Mouse (Mus musculus) right cerebral cortex, postnatal 4 days (tissue): ENCODE data around the gene Gstm4.
A peak's percentile ranks its signal among the peaks of the same experiment; 100 is the strongest.
"Not testable (repeated sequence)": the region's sequence is repeated elsewhere in the genome, so short reads cannot be mapped to it uniquely, and the experiment has no call there.

Experiments used
- DNase-seq: peaks from one replicate; pipeline ENCODE4 v3.0.0-alpha.2; 2022

The Gstm4 gene

DNA sequence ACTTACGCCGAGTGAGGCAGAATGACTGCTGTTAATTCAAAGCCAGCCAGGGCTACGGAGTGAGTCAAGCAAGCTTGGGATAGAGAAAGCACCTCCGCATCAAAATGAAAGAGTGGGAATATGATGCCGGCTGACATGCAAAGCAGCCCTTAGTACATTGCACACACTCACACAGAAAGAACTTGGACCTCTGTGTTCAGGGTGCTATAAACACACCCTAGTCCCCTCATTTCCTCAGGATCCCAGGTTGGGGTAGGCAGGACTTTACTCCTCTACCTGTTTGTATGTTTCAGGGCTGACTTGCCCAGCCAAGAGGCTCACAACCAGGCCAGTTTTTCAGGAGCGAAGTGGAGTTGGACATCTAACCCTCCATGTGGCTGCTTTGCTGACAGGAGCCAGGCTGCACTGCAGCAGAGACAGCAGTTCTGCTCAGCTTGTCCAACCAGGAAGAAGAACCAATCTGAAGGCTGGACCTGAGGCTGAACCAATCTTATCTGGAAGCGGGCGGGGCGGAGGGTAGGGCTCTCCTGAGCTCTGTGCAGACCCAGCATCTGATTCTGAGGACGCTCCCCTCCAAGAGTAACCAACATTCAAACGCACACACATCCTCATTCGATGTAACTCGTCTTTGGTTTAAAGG, 24.7 kb upstream of the Gstm4 start:
- no peak for DNase-seq

DNA sequence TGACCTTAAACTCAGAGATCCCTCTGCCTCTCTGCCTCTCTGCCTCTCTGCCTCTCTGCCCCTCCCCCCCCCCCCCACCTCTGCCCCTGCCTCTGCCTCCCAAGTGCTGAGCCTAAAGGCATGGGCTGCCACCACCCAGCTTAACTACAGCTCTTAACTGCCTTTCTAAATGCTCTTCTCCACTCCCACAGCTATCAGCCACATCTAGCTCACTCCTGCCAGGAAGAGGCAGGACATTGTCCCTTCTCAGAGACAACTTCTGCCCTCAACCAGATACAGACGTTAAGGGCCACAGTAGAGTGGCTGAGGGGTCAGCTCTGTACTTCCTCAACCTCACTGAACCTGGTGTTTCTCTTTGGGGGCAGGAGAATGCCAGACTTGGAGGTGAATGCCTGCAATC, 24.1 kb upstream of the Gstm4 start:
- DNase-seq, result no peak

DNA sequence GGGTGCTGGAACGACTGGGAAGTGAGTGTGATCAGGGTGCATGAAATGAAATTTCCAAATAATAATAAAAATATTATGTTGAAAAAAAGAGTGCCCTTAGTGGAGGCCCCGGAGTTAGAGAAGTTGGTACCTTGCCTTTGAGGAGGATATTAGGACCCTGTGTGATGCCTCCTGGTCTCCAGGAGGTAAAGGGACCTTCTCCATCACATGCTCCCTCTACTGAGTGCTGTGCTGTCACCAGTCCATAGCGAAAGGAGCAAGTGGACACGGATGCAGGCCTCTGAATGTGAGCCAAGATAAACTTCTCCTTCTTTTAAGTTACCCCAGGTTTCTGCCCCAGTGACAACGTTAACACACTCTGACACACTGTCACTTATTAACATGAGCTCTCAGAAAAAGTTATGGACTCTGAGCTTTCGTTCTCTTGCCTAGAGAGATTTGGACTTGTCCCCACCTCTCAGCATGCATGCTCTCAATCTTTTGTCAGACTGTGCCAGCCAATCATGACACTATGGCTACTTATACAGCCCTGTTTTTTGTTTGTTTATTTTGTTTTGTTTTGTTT, 22.8 kb upstream of the Gstm4 start:
- no peak for DNase-seq

DNA sequence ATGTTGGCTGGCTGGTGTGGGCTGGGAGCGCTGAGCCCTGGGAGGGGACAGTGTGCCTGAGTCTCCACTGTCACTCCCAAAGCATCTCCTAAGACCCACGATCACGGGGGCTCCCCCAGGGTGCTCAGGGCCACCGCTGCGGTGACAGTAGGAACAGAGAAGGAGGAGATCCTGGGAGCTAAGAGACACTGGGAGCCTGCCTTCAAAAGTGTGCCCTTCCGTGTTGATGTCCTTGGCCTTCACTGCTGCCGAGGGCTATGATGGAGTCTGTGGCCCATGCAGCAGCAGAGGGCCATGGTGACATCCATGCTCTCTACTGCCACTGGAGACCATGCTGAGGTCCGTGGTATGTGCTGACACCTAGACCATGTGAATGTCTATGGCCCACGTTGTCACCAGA, 20.9 kb upstream of the Gstm4 start:
- DNase-seq, result no peak

DNA sequence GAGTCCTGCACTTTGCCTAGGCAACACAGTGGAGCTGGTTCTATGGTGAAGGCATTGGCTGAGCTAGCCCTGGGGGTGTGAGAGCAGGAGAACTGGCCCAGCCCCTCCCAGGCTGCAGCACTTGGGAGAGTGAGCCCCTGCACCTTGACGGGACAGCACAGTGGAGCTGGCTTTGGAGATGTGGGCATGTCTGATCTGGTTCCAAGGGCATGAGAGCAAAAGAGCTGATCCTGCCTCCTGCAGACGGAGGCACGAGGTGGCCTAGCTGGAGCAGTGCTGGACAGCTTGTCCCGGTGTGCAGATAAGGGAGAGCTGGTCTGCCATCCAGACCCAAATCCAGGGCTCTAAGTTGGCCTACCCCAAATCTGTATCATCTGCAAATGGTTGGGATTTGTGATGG, 20.0 kb upstream of the Gstm4 start:
- DNase-seq, result no peak

DNA sequence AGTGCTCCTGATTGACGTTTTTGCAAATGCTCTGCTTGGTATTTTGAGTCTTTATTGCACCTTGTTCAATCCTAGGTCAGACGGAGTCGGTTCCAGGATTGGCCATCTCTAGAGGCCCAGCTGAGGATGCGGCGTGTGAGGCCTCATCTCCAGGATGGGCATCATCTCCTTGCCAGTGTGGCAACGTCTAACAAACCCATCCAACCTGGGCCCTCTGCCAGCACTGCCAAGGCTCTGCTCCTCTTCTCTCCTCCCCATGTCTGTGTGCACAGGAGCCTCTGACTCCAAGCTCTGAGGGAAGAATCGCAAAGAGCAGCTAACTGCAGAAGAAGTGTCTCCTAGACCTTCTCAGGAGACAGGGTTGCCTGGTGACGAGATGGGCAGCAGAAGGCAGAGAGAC, 18.0 kb upstream of the Gstm4 start:
- no peak for DNase-seq

DNA sequence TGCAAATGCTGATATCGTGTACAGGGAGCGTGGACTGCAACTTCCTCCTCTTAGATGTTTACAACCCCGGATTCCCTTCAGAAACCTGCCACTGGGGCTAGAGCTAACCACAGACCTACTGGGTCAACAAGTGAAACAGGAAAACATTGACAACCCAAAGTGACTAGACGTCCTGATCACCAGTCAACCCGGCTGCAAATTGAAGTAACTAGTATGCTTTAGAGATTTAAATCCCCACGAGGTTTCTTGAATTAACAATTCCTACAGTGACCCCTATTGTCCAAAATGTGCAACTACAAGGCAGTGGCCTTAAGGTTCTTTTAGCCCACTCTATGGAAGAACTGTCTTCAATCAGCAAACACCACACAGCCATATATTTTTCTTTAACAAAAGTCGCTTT, 16.7 kb upstream of the Gstm4 start:
- DNase-seq, result peak; percentile 52

DNA sequence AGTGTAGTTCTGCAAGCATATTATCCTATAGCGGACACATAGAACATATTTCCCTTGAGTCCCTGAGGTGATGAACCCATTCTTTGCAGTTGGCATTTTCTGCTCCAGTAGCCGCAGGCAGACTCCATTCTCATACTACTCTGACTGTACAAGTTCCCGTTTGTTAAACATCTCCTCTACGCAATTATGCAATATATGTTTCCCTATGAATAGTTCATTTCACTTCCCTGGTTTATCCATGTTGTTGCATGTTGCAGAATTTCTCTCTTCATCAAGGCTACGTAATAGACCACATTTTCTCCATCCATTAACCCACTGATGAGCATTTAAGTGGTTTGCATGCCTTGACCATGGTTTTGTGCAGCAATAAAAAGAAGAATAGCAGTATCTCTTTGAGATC, 5.8 kb upstream of the Gstm4 start:
- no peak for DNase-seq

DNA sequence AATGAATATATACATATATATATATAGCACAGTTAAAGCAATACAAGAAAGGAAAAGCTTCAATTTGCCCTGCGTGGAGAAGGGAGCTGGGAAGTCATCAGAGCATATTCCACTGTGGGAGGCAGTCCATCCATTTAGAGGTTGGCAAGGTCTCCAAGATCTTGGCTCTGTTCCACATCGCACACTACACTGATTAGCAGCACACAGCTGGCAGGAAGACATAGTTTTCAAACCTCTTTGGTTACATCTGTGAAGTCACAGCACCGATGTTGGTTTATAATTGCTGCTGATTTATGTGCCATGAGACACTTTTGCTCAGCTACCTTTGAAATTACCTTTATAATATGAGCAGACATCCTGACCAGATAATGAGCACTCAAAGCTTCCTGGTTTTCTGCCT, 3.6 kb upstream of the Gstm4 start:
- no peak for DNase-seq

DNA sequence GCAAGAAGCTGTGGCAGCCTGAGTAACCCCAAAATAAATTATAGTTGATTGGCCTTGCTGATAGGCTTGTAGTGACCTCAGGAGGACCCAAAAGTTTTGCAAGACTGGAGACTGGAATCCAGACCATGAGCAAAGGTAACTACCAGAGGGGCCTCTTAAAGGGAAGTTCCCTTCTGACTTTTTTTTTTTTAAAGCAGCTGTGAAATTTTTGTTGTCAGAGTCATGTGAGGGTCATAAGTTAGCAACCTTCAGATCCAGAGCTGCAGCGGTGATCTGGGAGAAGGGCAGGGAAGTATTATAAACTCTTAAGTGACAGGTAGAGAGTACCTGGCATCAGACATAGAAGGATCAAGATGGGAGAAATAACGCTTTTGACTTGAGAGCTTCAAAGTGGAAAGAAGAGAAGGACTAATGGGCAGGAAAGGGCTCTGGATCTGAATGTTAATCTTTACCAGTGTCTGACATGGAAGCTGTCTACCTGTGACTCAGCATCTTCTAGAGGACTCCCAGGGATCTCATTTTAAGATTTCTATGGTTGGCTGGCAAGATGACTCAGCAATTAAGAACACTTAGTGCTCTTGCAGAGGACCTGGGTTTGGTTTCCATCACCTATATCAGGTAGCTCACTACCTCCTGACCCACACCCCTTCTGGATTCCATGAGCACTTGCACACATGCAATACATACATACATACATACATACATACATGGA, 2.4 kb upstream of the Gstm4 start:
- DNase-seq, result no peak

DNA sequence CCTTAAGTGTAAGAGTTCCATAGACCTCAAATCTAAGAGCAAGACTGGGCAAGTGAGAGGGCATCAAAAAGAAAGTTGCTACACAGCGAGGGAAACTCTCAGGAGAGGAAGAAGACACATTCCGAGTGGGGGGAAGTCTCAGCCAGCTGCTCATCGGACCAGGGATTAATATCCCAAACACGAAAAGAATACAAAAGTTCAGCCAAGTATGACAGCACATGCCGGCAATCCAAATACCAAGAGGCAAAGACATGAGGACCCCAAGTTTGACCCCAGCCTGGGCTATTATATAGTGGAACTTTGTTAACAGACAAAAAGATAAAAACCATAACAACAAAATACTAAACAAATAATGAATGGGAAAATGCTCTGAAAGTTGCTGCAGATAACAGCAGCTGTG, 11.5 kb downstream of the Gstm4 start:
- DNase-seq, result no peak

DNA sequence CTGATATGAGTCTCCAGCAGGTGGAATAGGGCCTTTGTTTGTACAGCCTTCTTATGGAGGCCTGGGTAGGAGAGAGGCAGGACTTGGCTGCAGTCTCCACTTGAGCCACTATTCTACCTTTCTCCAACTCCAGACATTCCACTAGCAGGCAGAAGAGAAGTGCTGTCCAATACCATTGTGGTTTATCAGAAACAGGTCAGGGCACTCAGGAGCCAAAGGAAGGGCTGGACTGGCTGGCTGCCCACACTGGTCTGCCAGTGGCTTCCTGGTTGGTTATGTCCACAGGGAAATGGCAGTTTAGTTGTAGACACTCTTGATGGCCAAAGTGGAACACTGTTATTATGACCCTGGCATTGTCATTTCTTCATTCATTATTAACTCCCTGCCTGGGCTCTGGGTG, 12.6 kb downstream of the Gstm4 start:
- DNase-seq, result no peak

DNA sequence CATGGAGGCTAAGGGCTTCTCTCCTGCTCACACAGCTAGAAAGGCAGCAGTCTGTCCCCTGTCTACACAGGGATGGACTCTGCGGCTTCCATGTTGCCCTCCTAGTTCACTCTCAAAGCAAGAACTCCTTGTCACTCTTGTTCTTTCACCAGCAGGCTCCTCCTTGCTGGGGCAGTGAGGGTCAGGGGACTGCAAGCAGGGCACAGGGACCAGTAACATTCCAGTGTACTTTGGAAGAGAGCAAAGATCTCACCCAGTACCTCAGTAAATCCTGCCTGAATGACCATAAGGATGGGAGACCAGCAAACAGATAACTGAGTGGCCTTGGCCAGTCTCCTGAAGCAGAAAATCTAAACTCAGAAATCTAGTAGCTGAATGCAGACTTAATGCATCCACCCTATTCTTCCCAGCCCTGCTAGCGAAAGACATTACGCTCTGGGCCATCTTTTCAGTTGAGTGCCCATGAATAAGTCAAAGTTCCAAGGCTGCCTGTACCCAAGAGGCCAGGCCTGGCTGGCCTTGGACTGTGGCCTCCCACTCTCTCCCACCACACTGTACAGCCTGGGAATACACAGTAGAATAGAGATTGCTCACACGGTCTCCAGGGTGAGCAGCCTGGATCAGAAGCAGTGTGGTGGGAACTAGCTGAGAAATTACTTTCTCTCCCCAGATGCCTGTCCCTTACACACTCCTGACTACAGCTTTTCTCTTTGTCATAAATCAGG, 15.9 kb downstream of the Gstm4 start:
- no peak for DNase-seq

DNA sequence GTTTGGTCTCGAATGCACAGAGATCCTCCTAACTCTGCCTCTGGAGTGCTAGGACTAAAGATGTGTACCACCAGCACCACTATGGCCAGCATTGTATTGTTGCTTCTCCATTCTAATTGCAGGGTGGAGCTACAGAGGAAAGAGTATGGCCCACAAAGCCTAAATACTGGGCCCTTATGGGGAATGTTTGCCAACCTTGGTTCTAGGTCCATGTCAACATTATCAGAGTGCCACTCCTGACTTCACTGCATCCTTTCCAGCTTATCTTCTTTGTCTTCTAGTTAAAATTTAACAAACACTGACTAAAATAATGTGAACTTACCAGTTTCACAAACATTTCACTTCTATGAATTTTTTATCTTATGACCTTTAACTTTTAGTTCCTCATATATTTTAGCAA, 18.1 kb downstream of the Gstm4 start:
- DNase-seq, result no peak

DNA sequence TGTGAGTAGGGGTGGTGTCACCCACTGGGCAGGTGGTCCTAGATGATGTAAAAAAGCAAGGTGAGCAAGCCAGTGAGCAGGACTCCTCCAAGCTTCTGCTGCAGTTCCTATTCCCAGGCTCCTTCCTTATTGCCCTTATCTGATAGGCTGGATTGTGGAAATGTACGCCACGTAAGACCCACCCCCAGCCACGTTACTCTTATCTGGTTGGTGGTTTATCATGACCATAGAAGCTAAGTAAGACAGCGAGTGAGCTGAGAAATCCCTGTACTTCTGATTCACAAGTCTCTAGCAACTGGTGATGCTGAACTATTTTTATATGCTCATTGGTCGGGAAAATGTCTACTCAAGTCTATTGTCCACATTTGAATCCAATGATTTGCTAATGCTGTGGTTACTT, 18.6 kb downstream of the Gstm4 start:
- no peak for DNase-seq

DNA sequence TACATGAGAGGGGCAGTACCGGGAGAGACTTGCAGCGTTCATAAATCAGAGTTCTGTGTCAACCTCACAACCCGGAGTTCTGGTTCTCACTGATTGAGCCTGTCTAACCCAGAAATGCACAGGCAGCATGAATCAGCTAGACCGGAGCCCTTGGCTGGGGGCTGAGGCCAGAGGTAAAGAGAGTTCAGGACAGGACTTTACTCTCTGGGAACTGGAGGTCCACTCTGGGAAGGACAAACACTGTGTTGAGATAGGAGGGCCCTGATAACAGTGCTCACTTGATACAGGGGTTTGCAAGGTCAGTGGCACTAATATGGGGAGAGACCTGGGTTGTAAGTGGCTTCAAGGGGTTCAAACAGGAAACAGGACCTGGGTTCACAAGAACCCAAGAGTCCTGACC, 19.4 kb downstream of the Gstm4 start:
- DNase-seq, result no peak

DNA sequence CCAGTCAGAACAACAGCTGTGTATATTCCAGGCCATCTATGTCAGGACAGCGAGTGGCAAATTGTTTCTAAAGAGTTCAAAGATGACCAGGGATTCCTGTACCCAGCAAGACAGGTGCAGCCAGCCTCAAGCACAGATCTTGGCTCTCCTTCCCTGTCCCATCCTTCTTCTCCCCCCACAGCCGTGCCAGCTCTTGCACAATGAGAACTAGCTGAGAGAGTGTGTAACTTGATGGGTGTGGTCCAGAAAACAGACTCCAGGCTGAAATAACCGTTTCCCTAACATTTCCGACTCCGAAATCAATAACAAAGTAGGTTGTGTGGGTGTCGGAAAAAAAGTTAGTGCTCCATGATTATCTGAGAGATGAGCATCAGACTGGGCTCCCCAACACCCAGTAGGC, 22.0 kb downstream of the Gstm4 start:
- no peak for DNase-seq

DNA sequence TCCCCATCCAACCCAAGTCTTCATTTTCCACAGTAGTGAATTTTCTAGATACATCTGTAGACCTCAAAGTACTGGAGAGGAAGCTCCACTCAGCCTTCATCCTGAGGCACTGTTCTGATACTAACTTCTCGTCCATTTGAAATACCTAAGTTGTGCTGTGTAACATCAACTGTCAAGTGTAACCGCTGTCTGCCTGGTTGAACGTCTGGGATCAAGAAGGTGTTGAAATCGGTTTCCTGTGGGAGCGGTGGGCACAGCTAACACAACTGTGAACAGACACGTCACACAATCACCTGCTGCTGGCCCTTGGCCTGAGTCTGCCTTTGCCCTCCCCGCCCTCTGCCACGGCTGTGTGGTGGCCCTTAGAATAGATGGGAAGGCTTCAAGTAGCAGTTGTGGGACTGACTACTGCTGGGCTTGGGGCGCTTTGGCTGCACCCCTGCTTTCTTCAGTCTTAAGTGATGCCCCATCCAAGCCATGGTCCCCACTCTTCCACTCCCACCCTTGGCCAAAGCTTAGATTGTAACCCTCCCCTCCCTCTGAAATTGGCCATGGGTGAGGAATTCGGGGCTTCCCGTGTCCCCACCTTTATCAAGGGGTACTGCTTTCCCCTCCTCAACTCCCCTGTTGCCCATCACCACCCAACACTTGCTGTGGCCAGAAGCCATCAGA, 24.2 kb downstream of the Gstm4 start:
- DNase-seq, result not testable (repeated sequence)

DNA sequence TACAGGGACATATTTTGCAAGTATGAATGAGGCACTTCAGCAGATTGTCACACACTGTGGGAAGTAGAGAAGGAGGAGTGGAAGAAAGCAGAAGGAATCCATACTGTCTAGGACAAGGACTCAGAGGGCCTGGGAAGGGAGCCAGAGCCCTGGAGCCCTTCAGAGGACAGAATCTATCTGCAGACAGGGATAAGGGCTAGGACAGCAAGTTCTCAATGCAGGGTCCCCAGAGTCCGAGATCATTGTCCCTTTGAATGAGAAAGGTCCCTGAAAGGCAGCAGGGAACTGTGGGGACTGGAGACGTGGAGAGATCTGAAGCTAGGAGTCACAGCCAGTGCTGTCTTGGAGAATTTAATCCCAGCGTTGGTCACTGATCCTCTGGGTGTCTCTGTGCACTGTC, 25.5 kb downstream of the Gstm4 start:
- DNase-seq, result not testable (repeated sequence)

DNA sequence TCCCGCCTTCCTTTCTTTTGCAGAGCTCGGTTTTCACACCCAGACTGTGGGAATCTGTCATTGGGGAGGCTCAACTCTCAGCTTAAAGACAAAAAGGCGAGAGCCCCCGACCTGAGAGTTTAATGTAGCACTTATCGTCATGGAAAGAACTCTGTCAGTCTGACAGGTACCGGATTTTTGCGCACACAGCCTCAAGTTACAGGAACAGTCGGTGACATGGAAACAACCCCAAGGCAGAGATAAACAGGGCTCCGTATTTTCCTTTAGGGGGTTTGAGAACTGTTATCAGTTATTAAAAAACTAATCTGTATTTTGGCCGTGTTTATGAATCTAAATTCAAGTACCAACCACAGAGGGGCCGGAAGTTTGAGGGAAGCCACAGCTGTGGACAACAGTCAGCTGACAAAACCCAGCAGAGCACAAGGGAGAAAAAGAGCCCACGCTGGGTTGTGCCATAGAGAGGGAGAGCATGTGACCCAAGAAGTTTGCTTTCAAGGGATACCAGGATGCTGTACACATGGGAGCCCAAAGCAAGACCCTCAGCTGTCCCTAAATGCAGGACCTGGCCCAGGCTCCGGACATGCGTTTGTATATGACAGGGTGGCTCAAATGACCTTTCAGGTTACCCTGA, 26.4 kb downstream of the Gstm4 start:
- no peak for DNase-seq

DNA sequence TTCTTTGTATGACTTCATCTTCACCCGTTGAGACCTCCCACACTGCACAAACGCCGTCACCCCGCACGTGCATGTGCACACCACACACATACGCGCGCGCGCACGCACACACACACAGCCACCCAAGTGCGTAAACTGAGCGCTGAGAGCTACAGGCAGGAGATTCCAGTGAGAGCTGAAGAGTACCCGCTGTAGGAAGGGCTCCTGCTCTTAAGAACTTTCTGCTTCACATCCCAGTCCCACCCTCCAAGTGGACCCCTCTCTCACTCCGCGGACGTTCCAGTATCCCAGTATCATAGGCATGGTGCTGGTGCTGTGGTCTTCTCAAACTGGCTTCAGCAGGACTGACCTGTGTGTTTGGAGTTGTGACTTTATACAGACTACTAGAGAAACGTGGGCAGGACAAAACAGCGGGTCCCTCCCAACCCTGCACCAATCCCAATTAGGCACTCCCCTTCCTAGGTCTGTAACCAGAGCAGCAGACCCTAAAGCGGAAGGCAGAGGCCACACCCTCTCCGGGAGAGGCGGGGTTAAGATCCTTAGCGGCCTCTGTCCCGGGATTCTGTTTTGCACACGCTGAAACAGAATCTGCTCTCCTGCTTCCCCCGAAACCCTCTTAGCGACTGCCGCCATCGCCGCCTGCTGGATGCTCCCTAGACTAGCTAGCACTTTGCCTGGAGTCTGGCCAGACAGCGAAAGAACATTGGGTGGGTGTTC, 27.1 kb downstream of the Gstm4 start, which contains the start of gene Gstm1:
Gene Gstm1 (minus strand): TSS at position 501 of the 717 bp plus-strand sequence.
- peak; percentile 92 for DNase-seq

DNA sequence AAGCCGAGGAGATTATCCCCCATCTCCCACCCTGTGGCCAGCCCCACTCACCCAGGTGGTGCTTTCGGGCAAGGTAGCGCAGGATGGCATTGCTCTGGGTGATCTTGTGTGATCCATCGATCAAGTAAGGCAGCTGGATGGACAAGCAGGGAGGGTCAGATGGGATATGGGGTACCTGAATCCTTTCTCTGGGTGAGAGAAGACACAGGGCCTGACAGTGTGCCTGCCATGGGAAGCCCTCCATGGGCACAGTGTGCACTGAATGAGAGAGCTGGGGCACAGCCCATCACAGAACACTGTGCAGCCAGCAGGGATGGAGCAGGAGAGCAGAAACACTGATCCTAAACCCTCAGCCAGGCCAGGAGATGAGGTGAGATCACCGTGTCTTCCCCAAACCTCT, 28.2 kb downstream of the Gstm4 start:
- DNase-seq, result not testable (repeated sequence)
